Mouse (Mus musculus) gastrocnemius, postnatal 14 days (tissue): ENCODE results near the gene Skap1. TPM values are rescaled to one million over a fixed set of nuclear protein-coding genes. Genes with fewer than 3 reads are reported as not detected.

Source experiments
- DNase-seq: peaks from one replicate; pipeline ENCODE4 v3.0.0; 2021; ENCODE audit warnings: mixed read lengths
- intact Hi-C: fragments of 180-260 bp; cut with DNase I; formaldehyde crosslinking; loops from one replicate; pipeline ENCODE4 v1.15.1; 2025; ENCODE audit warnings: low total_unique reads
- total RNA-seq, 2 experiments: library from RNA; stranded (reverse); gene quantifications; 2 replicates each; pipeline ENCODE4 v1.2.3; 2021

Gene Skap1
- total RNA-seq, 2 experiments from 2014 or later, result 0.20 TPM; not detected in 1

DNA sequence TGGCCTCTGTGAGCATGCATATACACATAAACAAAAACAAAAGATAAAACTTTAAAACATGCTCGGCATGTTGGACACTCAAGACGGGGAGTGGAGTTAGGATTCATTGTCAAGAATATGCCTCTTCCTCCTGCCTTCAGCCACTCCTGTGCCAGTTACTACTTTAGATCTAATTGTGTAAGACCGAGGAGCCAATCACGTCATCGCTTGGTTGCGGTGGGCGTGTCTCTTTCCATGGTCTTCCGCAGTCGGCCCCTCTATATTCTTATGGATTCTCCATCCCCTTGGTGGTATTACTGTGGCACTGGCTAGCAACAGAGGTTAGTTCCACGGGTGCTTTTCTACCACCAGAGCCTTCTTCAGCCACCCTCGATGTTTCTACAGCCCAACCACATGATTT lies 148.2 kb downstream of the Skap1 start:
- intact Hi-C loops, result no loop called here

DNA sequence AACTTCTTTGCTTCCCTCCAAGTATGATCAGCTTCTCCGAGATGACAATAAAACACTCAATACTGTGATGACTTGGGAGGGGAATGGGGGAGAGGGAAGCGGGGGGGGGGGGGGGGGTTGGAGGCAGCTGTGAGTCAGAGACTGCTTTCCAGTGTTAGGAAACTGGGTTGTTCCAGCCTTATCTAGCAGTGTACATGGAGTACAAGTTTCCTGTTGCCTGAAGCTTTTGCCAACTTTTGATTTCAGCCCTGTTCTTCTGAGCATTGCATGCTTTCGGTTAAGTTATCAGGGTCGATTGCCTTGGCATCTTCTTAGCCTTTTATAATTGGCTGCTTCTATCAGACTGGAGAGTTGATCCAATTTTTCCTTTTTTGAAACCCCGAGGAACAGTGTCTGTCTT lies 152.4 kb downstream of the Skap1 start:
- intact Hi-C loops, result no loop called here
- DNase-seq, result no peak

More for the DNA sequence above, 148.2 kb downstream of the Skap1 start:
- no peak for DNase-seq

DNA sequence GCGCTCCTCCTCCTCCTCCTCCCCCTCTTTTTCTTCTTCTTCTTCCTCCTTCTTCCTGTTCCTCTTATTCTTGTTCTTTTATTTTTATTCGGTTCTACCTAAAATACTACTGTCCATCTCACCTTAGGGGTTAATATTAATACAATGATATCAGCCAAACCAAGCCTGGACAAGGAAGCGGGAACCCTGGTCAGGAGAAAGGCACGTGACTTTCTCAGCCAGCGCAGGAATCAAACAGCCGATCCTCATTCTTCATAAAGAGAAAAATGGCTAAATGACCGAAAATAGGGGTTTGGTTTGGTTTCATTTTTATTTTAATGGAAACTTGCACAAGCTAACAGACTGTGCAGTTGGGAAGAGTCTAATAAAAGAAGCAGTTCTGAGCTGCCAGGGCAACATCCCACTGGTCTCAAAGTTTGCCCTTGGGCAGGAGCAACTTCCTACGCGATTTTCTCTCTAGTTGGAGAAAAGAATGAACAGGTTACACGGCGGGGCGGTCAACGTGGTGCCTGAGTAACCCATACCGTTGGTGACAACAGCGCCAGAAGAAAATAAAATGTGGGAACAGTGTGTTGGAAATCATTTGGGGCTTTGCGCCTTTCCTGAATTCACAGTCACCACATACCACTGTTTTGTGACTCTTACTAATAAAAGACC lies 154.5 kb downstream of the Skap1 start:
- intact Hi-C loops, result no loop called here
- DNase-seq, result no peak

DNA sequence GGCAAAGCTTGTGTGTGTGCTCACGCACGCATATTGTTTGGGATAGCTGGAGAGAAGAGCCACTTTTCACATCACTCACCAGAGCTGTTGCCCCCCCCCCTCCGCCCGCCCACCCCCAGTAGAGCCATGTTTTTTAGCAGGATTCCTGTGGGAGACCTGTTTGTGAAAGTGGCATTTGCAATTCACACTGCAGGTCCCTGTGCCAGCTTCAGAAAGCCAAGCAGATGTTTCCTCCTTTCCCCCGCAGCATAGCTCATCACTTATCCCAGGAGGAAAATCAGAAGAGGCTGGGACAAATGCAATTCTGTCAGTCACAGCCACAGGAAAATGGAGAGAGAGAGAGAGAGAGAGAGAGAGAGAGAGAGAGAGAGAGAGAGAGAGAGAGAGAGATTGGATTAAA lies 155.2 kb downstream of the Skap1 start:
- intact Hi-C loops, result no loop called here
- no peak for DNase-seq

DNA sequence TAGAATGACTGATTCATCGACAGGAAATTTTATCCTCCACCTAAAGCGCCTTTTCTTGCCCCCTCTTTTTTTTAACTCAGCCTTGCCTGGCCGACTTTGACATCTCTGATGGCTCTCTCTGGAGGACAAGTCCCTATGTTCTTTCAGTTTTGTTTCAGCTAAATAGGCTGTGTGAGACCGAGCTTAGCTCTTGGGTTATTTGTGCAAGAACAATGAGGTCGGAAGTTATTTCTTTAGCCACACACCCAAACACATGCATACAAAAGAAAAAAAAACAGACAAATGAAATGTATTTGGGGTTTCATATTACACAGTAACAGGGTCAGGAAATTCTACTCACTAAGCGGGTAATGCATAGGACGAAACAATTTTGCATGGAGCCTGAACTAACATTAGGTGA lies 155.6 kb downstream of the Skap1 start:
- intact Hi-C loops, result loop anchor here (2.0 kb wide), 1 partner anchor 341 kb away; no protein-coding TSS in a partner anchor

DNA sequence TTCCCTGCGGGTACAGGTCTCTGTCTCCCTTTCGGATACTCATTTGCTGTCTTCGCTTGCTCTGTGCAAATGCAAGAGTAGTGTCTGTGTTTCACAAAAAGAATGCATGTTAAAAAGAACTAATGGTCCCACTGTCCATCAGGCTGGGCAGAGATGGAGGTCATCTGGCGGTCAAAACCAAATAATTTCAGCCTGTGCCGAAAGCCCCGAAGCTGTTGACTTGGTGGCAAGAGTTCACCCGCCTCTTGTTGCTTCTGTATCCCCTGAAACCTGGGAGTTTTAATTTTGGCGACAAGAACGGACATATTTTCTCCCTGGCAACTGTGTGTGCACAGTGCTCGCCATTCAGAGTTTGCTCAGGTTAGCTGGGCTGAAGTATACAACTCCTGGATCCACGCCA lies 156.3 kb downstream of the Skap1 start:
- intact Hi-C loops, result loop anchor here (2.0 kb wide), 1 partner anchor 342 kb away; no protein-coding TSS in a partner anchor
- no peak for DNase-seq

More for the DNA sequence above, 155.6 kb downstream of the Skap1 start:
- DNase-seq, result no peak

DNA sequence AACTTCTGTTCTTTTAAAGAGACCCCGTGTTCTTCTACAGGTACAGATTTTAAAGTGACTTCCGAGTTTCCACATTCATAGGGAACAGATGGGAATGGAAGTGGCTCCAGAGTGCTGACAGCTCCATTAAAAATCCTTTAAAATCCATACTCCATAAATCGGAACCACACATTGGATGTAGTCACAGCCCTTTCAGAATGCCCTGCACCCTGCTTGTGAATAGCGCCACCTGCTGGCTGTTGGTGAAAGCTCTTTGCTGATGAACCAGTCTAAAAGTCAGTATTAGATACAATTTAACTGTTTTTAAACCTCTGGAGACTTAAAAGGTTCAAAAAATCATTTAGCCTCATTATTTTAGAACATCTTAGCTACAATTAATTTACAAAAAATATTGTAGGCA lies 156.8 kb downstream of the Skap1 start:
- DNase-seq, result peak; percentile 75

DNA sequence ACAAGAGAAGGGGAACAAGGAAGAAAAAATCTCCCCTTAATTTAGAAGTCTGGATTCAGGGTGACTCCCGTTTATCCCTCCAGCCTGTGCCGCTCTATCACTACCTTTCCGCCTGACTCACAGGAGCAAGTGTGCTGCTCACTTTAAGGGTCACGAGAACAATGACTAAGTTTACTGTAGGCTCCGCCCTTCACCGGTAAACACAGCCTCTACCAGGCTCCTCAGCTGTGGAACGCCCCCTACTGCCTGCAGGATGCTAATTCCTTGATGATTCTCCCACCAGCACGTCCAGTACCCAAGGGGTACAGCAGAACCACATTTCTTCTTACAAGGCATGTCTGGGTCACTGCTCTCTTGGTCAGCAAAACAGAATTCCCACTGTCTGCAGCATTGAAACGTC lies 158.4 kb downstream of the Skap1 start:
- intact Hi-C loops, result no loop called here
- peak; percentile 14 for DNase-seq

More for the DNA sequence above, 156.8 kb downstream of the Skap1 start:
- intact Hi-C loops, result loop anchor here (2.0 kb wide), 1 partner anchor 342 kb away; no protein-coding TSS in a partner anchor

DNA sequence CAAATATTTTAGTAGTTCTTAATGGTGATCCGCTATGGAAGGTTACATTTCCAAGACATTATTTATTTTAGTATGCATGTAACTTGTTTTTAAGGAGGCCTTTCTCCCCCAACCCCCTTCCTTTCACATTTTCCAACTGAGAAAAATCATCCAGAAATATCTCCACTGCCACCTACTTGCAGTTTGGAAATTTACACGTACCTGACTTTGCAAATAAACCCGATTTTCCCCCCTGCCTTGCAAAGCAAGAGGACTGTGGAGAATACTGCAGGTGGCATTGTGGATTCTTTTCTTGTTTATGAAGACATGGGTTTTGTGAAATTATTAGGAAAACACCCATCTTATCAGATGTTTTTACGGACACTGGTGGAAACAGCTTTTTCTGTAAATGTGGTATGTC lies 160.0 kb downstream of the Skap1 start:
- no peak for DNase-seq
- intact Hi-C loops, result no loop called here

DNA sequence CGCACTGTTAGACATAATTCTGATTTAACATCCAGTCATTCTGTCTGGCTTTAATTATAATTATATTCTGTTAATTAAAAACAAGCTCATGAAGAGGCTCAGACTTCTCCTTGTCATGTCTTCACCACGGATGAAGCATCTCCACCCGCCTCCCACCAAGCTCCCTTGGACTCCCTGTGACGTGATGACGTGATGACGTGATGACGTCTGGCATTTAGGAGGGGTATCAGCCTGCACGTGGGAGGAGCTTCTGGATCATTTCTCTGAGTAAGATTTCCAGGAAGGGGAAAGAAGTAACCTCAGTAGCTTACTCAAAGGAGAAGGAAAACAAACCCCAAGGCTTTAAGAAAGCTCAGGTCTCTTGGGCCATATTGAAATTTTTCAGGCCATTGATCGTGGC lies 165.4 kb downstream of the Skap1 start:
- no peak for DNase-seq
- intact Hi-C loops, result no loop called here

DNA sequence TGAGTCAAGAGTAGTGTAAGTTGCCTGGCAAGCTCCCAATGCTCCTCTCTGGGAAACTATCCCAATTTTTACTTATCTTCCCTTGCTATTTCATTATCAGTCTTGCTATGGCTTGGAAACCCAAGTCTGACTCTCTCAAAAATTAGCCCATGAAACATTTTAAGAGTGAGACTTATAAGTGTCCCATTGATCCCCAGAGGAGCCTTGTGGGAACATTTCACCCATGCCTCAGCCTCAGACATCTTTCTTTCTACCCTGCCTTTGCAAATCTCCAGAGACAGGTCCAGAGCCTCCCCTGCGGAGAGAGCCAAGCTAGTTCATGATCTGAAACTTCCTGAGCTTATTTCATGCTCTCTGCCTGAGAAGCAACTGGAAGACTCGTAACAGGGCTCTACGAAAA lies 167.1 kb downstream of the Skap1 start:
- intact Hi-C loops, result no loop called here
- DNase-seq, result no peak

DNA sequence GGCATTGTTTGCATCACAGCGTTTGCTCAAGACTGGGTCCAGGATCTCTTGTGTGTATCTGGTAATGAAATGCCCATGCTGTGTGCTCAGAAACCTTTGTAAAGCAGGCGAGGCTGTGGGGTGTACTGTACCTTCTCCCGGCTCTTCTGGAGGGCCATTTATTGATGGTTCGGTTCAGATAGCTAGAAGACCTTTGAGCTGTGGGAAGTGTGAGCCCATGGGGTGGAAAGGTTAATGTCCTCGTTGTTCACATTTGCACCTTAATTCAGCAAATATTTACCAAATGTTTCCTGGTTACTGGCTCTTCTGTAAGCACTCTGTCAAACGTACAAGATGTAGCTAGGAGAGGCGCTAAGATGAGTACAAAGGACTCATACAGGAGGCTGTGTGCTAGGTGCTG lies 173.5 kb downstream of the Skap1 start:
- intact Hi-C loops, result no loop called here
- DNase-seq, result no peak

DNA sequence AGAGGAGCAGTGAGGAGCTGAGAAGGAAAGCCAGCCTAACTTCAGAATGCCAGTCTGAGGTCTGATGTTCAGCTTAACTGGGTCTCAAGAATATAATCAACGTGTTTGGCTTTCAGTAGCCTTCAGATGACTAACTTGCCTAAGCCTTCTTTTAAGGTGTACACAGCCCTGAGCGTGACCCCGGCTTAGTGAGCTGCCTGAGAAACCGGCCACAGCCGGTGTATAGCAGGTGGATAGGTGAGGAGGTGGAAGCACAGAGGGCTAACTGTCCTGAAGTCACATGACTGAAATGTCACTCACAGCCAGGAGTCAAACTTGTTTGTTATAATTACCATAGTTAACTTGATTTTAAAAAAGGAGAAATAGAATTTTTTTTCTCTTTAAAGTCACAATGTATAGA lies 175.4 kb downstream of the Skap1 start:
- intact Hi-C loops, result no loop called here
- no peak for DNase-seq

DNA sequence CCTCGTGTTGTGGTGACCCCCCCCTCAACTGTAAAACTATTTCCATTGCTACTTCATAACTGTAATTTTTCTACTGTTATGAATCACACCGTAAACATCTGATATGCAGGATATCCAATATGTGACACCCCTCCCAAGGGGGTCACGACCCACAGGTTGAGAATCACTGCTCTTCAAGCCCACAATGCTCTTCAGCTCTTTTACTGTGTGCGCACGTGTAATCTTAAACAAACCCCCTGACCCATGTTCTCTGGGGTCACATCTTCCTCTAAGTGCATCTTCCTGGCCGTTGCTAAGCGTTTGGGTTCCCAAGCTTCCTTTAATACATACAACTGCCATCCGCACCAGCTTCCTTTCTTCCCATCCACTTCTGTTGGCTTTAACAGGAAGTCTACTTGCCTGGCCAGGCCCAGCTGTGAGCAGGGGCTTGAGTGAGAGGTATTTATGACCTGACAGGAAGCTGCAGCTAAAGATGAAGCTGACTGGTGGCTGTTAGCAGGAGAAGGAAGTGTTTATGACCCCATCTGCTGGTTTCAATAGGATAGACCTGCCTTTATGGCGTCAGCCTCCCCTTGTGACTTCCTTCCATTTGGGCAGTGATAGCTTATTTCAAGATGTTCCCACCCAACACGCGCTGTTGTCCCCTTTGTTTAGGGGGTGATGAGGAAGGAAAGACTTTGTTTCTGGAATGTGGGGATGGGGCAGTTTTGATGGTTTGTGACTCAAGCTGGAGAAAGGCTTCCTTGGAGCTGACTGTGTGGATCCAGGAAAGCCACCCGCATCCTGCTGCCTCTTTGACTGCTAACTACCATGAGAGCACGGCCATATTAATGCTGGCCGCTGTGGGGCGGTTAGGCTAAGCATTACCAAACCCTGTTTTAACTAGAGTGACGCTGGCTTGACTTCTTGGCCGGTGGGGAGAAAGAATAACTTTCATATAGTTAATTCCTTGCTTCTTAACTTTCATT lies 178.1 kb downstream of the Skap1 start:
- DNase-seq, result no peak
- intact Hi-C loops, result no loop called here

DNA sequence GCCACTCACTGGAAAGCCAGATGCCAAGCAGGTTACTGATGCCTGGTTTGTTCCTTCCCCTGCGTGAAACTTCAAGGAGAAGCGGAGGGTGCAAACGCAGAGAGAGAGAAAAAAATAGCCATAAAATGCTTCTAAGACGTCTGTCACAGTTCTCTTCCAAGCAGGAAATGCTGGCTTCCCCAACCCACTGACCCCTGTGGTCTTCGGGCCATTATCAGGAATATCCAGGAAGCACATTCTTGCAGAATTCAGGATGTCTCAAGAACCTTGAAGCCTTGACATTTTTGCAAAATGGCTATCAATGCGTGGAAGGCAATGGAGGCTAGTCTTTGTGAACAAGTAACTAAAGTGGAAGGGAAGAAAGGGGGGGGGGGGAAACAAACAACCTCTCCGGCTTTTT lies 180.6 kb downstream of the Skap1 start:
- no peak for DNase-seq
- intact Hi-C loops, result no loop called here

DNA sequence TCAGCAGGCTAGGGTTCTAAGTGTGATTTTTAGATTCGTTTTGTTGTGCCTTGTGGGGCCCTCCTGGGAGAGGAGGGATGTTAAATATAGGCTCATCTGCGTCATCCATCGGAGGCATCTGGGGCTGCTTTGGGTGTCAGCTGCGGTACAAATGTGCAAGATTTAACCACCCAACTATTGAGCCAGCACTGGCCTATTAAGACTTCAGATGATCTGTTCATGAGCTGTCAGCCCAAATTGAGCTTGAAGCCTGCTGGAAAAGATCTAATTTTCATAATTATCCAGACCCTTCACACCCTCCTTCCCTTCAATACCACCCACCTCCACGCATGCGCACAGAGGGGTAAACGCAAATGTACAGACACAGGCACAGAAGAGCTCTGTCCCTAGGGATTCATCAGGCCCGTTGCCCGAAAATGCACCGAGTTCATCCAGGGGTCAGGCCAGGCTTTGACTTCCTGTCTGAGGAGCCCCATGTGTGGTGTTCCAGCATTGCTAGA lies 181.2 kb downstream of the Skap1 start:
- intact Hi-C loops, result no loop called here
- peak; percentile 39 for DNase-seq

DNA sequence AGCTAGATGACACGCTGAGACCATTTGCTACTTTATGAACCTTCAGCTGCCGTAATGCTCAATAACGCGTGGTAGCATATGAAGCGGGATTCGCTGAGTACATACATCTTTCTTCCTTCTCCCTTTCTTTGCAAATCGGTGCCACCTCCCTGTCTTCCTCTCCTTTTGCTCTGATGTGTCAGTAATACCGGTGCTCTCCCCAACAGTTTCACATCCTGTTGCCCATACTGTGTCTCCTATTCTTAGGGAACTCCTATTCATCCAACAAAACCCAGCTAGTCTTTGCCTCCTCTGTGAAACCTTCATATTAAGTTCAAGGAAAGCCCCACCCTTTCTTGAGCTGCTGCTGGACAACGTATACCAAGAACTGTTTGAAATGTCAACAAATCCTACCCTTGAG lies 187.5 kb downstream of the Skap1 start:
- intact Hi-C loops, result no loop called here

DNA sequence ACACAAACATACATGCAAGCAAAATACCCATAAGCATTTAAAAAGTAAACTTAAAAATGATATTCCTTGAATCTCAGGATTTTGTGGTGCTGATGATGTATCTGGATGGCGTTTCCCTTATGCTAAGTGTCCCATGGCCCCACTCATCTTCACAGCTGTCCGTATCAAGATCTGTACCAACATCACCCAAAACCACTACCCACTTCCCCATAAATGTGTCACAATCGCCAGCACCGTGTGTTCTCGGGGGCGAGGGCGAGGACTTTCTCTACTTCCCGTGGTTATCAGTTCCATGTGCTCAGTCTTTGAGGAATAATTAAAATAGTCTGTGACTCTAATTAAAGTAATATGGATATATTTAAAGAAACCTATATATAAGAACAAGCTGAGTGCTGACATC lies 189.5 kb downstream of the Skap1 start:
- intact Hi-C loops, result no loop called here
- no peak for DNase-seq

More for the DNA sequence above, 187.5 kb downstream of the Skap1 start:
- no peak for DNase-seq

DNA sequence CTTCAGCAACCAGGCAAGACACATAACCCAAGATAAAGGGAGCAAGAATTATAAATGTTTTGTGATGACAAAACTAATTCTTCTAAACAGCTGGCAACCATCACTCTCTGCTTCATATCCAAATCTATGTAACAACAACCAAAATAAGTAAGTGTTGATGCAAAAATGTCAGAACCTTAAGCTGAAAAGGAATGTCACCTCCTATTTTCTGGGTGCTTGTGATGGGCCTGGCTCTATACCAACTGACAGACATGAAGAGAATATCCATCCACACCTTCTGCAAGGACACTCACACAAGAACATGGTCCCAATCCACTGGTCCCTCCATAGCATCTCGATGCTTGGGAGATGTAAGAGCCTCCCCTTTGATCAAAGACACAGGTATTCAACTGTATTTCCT lies 194.0 kb downstream of the Skap1 start:
- intact Hi-C loops, result no loop called here
- DNase-seq, result no peak

DNA sequence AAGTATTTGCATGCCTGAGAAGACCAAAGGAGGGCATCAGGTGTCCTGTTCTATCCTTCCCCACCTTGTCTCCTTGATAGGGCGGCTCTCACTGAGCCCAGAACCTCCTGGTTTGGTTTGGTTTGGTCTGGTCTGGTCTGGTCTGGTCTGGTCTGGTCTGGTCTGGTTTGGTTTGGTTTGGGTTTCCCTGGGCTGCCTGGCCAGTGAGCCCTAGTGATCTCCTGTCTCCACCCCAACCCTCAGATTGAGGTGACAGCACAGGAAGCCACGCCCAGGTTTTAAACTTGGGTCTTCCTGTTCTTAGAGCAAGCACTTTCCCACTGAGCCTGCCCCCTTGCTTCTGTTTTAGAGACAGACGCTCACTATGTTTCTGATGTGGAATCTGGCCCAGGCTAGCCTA lies 202.5 kb downstream of the Skap1 start:
- no peak for DNase-seq
- intact Hi-C loops, result no loop called here

DNA sequence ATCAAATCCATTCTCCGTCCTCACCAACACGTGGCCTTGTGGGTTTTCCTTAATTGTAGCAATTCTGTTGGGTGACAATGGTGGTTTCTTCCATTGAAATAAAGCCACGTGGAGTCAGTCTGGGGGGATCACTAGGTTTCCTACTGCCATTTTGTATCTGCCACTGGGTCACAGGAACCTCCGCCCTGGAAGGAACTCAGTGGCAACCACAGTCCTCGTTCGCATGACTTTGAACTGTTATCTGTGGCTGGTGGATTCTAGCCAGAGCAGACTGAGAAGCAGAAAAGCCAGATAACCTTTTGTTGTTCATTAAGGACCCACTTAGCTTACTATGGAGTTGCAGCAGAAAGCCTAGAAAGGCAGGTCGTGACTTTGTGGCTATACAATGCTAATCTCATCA lies 204.0 kb downstream of the Skap1 start:
- DNase-seq, result no peak
- intact Hi-C loops, result no loop called here
